Mouse (Mus musculus): ENCODE measurements at regions not wholly inside any gene's neighbourhood (a gene's known extent, or its start where the extent isn't known, plus 50 kb on each side); places are given as distances from the start of the nearest gene placed in this dataset.

GRCm38 (mm10) chr13:41899281-41899680 lies 51.8 kb upstream of the Adtrp start:
- no peak for DNase-seq (ENCODE audit: low spot score in 2 of 2)

- DNase-seq (ENCODE audit: low spot score in 2 of 2), result no peak
Measured at GRCm38 (mm10) chr13:41897481-41898317, 50.2 kb upstream of the Adtrp start.

All from frontal cortex, postnatal 36 days (tissue).